Mouse (Mus musculus) testis, adult 2 months (tissue): ENCODE measurements at regions not wholly inside any gene's neighbourhood (a gene's known extent, or its start where the extent isn't known, plus 50 kb on each side); places are given as distances from the start of the nearest gene placed in this dataset.

Source experiments
- H3K27ac ChIP-seq: fragments of 200-500 bp; 2 replicates; pipeline ENCODE4 v1.5.1; 2012; ENCODE audit warnings: low read depth, low read length; ENCODE audit not compliant: control insufficient read depth, insufficient read depth
- H3K27me3 ChIP-seq: fragments of 200-500 bp; 2 replicates; pipeline ENCODE4 v1.6.1; 2012; ENCODE audit warnings: mild to moderate bottlenecking, low read length, moderate library complexity; ENCODE audit not compliant: control insufficient read depth, insufficient read depth
- H3K36me3 ChIP-seq: fragments of 200-500 bp; 2 replicates; pipeline ENCODE4 v1.6.1; 2012; ENCODE audit warnings: mild to moderate bottlenecking, low read length; ENCODE audit not compliant: control insufficient read depth, insufficient read depth
- H3K4me1 ChIP-seq: fragments of 200-500 bp; 2 replicates; pipeline ENCODE4 v1.6.1; 2012; ENCODE audit warnings: low read length; ENCODE audit not compliant: control insufficient read depth, insufficient read depth
- H3K4me3 ChIP-seq: fragments of 200-500 bp; 2 replicates; pipeline ENCODE4 v1.5.1; 2012; ENCODE audit warnings: low read depth, mild to moderate bottlenecking, low read length, moderate library complexity, mixed read lengths; ENCODE audit not compliant: control insufficient read depth
- CTCF ChIP-seq: fragments of 200-500 bp; IDR thresholded peaks from 2 replicates; pipeline ENCODE4 v1.5.1; 2012; ENCODE audit warnings: low read depth, mild to moderate bottlenecking, inconsistent platforms, low read length, moderate library complexity; ENCODE audit not compliant: control insufficient read depth, insufficient read depth, insufficient replicate concordance
- POLR2A ChIP-seq: fragments of 200-500 bp; IDR thresholded peaks from 2 replicates; pipeline ENCODE4 v1.6.1; 2012; ENCODE audit warnings: low read depth, mild to moderate bottlenecking, inconsistent platforms, low read length, moderate library complexity; ENCODE audit not compliant: control insufficient read depth

DNA sequence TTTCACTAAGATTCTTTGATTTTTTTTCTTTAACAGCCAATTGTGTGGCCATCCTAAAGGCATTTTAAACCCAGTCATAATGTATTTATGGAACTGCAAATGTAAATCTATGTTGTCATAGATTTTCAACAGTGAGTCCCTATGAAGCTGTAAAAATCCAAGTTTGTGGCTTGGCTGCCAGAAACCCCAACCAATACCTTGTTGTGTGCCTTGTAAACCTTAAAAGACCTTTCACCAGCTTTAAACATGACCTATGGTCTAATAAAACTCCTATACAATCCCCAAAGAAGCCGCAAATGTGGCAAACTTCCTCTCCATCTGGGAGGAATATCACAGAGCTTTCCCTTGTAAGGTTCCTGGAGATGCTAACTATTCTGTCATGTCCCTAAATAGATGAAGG lies 125.4 kb upstream of the Igf1 start:
- no peaks in the 10 kb centered on the region for H3K4me1 ChIP-seq
- H3K36me3 ChIP-seq: no peaks in the 10 kb centered on the region
- H3K27me3 ChIP-seq: no peaks in the 10 kb centered on the region
- no peak overlapping the region for H3K27ac ChIP-seq
- no peak overlapping the region for H3K4me3 ChIP-seq
- no peak for TF ChIP-seq CTCF
- no peak for TF ChIP-seq POLR2A

DNA sequence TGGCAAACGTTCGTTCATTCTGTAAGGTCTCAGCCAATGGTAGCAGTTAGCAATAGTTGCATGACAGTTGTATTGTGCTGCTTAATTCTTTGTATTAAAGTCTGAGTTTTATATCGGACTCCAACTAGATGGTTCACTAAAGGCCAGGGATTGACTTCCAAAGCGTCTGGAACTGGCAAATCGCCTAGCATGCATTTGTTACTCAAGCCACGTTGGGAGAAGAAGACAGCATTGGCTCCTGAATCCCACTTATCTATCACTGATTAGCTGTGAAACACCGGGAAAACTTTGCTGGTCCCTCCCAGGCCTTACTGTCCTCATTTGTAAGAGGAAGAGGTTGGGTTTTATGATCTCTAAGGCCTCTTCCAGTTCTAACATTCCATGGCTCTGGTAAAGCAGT lies 124.8 kb upstream of the Igf1 start:
- H3K4me3 ChIP-seq: no peak overlapping the region
- no peaks in the 10 kb centered on the region for H3K36me3 ChIP-seq
- no peak overlapping the region for H3K27ac ChIP-seq
- H3K4me1 ChIP-seq: no peaks in the 10 kb centered on the region
- TF ChIP-seq CTCF (no peak), POLR2A (no peak)
- H3K27me3 ChIP-seq: no peaks in the 10 kb centered on the region

DNA sequence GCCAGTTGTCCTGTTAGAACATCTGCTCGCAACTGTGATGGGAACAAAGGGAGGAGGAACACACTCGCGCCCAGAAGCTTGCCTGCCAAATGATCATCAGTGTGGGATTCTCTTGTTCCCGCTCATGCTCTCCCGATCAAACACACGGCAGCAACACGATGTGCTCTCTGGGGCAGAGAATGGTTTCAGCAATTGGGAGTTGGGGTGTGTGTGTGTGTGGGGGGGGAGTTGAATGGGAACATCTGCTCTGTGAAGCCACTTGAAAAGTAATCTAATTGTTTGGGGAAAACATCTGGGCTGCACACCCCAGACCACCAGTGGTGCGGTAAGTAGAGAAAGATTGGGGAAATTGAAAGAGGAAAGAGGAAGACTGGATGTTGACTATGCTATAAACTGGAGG lies 117.7 kb upstream of the Igf1 start:
- no peaks in the 10 kb centered on the region for H3K4me1 ChIP-seq
- no peaks in the 10 kb centered on the region for H3K36me3 ChIP-seq
- no peak overlapping the region for H3K4me3 ChIP-seq
- TF ChIP-seq POLR2A (no peak), CTCF (no peak)
- no peaks in the 10 kb centered on the region for H3K27me3 ChIP-seq
- no peak overlapping the region for H3K27ac ChIP-seq

DNA sequence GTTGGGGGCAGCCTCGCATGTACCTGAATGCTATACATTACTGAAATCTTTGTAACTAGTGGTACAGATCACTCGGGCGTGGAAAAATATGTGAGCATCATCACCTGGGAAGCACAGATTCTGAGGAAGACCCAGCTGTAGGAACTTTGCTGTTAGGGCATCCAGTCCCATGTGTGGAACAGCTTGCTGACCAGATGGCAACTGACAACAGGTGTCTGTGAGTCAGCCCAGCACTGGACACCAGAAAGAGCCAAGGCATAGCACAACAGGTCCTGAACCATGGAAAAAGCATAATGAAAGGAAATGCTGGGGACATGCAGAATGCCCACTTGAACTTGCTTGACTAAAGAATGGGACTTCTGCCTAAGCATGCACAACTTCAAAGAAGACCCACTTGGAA lies 115.3 kb upstream of the Igf1 start:
- Histone ChIP-seq H3K27me3 (no peaks in the 10 kb centered on the region), H3K36me3 (no peaks in the 10 kb centered on the region), H3K4me1 (no peaks in the 10 kb centered on the region), H3K27ac (no peak overlapping the region), H3K4me3 (no peak overlapping the region)
- TF ChIP-seq CTCF (no peak), POLR2A (no peak)

DNA sequence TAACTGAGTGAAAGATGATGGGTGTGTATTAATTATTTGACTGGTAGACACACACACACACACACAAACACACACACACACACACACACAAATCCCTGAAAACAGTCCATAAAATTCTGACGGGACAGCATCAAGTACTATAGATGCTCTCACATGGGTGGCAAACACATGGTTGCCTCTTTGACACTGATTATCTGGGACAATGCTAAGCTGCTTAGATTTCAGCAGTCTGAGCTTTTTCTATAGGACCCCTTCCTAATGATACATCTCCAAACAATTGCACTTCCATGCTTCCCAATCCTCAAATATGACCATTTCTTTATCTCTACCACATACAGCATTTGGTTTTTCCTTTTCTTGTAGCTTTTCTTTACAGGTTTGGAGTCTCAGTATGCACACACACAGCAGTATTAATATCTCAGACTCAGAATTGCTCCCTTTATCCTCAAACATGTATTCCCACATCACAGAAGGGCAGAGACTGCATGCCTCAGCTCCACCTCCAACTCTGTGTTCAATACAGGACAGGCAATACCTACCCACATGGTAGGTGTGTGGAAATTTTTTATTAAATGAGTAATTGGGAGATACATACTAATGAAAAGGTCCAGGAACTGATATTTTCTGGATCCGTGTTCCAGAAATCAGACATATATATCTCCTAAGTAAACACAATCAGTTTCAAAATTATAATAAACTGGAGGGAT lies 110.1 kb upstream of the Igf1 start:
- TF ChIP-seq CTCF (no peak), POLR2A (no peak)

DNA sequence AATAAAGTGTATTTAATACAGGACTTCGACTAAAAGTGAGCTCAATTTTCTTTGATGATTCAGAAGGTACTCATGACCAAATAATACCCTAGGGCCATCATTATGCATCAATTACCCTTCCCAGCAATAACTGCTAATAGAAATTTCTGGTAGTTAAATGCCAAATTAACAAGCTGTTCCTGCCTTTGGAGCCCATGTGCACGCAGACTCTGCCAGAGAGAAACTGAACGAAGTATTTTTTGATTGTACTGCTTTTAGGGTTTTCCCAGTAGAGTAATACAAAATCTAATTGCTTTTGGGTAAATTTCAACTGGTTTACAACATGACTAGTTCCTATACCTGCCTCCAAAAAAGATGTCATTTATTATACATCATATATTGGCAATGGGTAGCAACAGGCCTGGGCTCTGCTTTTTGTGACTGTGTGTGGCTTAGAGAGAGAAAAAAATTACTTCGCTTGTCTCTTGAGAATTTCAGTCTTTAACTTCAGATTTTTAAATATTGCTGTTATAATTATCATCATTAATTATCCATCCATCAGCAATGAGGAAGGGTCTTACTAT lies 109.4 kb upstream of the Igf1 start:
- Histone ChIP-seq H3K4me1 (no peaks in the 10 kb centered on the region), H3K36me3 (no peaks in the 10 kb centered on the region), H3K27me3 (no peaks in the 10 kb centered on the region), H3K27ac (no peak overlapping the region), H3K4me3 (no peak overlapping the region)
- TF ChIP-seq CTCF: no peak
- TF ChIP-seq POLR2A: no peak

More for the DNA sequence above, 110.1 kb upstream of the Igf1 start:
- Histone ChIP-seq H3K4me1 (no peaks in the 10 kb centered on the region), H3K4me3 (no peak overlapping the region), H3K27ac (no peak overlapping the region), H3K36me3 (no peaks in the 10 kb centered on the region), H3K27me3 (no peaks in the 10 kb centered on the region)

- H3K4me3 ChIP-seq: no peak overlapping the region
- H3K27me3 ChIP-seq: no peaks in the 10 kb centered on the region
- TF ChIP-seq POLR2A: no peak
- TF ChIP-seq CTCF: no peak
- H3K4me1 ChIP-seq: no peaks in the 10 kb centered on the region
- H3K36me3 ChIP-seq: no peaks in the 10 kb centered on the region
- no peak overlapping the region for H3K27ac ChIP-seq
Measured at GRCm38 (mm10) chr10:87750321-87750720, 107.7 kb upstream of the Igf1 start.

GRCm38 (mm10) chr10:87750972-87751371 lies 107.1 kb upstream of the Igf1 start:
- TF ChIP-seq POLR2A (no peak), CTCF (no peak)
- H3K4me3 ChIP-seq: no peak overlapping the region
- no peaks in the 10 kb centered on the region for H3K36me3 ChIP-seq
- H3K27ac ChIP-seq: no peak overlapping the region
- H3K27me3 ChIP-seq: no peaks in the 10 kb centered on the region
- no peaks in the 10 kb centered on the region for H3K4me1 ChIP-seq
